Mouse (Mus musculus): ENCODE data around the gene Ptprj.

DNA sequence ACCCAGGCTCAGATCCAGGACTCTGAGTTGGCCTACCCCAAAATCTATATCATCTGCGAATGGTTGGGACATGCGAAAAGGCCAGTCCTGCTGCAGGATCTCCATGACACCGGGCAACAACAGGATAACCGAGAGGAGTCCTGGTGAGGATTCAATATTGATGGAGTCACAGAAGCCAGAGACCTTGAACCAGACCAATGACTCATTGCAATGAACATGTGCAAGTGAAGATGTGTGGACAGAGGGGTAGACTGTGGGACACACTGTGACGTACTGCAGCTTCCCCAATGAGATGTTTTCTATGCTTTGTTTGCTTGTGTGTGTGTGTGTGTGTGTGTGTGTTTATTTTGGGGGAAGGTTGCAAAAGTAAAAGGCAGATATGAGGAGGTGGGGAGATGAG is 47.8 kb upstream of the Ptprj start:
- no peak for TF ChIP-seq TCF12 (IDR thresholded peaks at IDR 0.05; ENCODE audit: low read depth, low read length)
- TF ChIP-seq CHD1 (IDR thresholded peaks at IDR 0.05; ENCODE audit: low read depth, low read length): no peak

Data from CH12.LX (cell line).